Mouse (Mus musculus) sigmoid colon, adult 10 weeks (tissue): Measurements from ENCODE around the gene 4930430F08Rik. TPM values are rescaled to one million over a fixed set of nuclear protein-coding genes. Genes with fewer than 3 reads are reported as not detected.

ENCODE experiments used
- polyA plus RNA-seq: library from polyadenylated mRNA; stranded (reverse); fragments of 350-450 nt; fragmentation: Illumina TruSeq; extraction: RNeasy Lipid Tissue Mini Kit (QIAGEN cat#74804); gene quantifications from one replicate; pipeline ENCODE4 v1.2.3, GENCODE M21; 2014; ENCODE audit warnings: low read depth, low replicate concordance

Gene 4930430F08Rik
- 13.9 TPM for polyA plus RNA-seq

GRCm38 (mm10) chr10:100590323-100590722 is at the start of gene 4930430F08Rik, which contains the start of gene 1700017N19Rik:
TSS of gene 4930430F08Rik (minus strand) at chr10:100590423.
TSS of gene 1700017N19Rik (plus strand) at chr10:100590484.

Other genes with a start within 250 kb of the 4930430F08Rik start
- gene Gm4302, start 249.6 kb downstream of the 4930430F08Rik start, polyA plus RNA-seq, result not detected
- not detected for gene Gm4303, start 244.5 kb downstream of the 4930430F08Rik start, polyA plus RNA-seq
- gene Gm4305, start 239.3 kb downstream of the 4930430F08Rik start, polyA plus RNA-seq, result not detected
- gene Gm4307, start 229.1 kb downstream of the 4930430F08Rik start, polyA plus RNA-seq, result not detected
- gene Gm4312, start 207.9 kb downstream of the 4930430F08Rik start, polyA plus RNA-seq, result not detected
- 51.3 TPM for gene Tmtc3, start 103.1 kb downstream of the 4930430F08Rik start, polyA plus RNA-seq
- gene Cep290, start 102.9 kb downstream of the 4930430F08Rik start, polyA plus RNA-seq, result 28.9 TPM
- not detected for gene 1700017N19Rik, start 61 bp upstream of the 4930430F08Rik start, polyA plus RNA-seq